8 mouse cellular contexts compared by ENCODE assay signal in genomic region chr2:28517206-28517909, GRCm38 (mm10). TPM values are rescaled to one million over a fixed set of nuclear protein-coding genes. Genes with fewer than 3 reads are reported as not detected.
DNase-seq lines count a peak whose midpoint lies in the region; ATAC-seq and TF ChIP-seq lines count a peak whose summit lies in the region.

No protein-coding gene starts in this region.

- H3K36me3 ChIP-seq in kidney, embryonic 16.5 days (ENCODE audit: insufficient read depth, low read length): no peaks in the 10 kb centered on the region
- no peaks in the 10 kb centered on the region for H3K36me3 ChIP-seq in embryonic facial prominence, embryonic 15.5 days
- H3K36me3 ChIP-seq in heart, postnatal 0 days (replicated peaks; ENCODE audit: control insufficient read depth, insufficient read depth, low read length): no peaks in the 10 kb centered on the region

- H3K27me3 ChIP-seq in kidney, embryonic 16.5 days (ENCODE audit: insufficient read depth, low read length): no peaks in the 10 kb centered on the region
- H3K27me3 ChIP-seq in embryonic facial prominence, embryonic 15.5 days: no peaks in the 10 kb centered on the region
- H3K27me3 ChIP-seq in heart, postnatal 0 days (ENCODE audit: control insufficient read depth, insufficient read depth, low read length): no peaks in the 10 kb centered on the region

- H3K4me2 ChIP-seq in kidney, embryonic 16.5 days (replicated peaks; ENCODE audit: low read depth, low read length): no peak overlapping the region
- H3K4me2 ChIP-seq in embryonic facial prominence, embryonic 15.5 days (replicated peaks): no peak overlapping the region
- no peak overlapping the region for H3K4me2 ChIP-seq in heart, postnatal 0 days (ENCODE audit: low read depth, low read length)

- WGBS in kidney, embryonic 16.5 days: 40% methylated on average over 5 of the region's 5 CpGs
- WGBS in embryonic facial prominence, embryonic 15.5 days: 46% methylated on average over 5 of the region's 5 CpGs
- 35% methylated on average over 5 of the region's 5 CpGs for WGBS in heart, postnatal 0 days

- no peak overlapping the region for H3K4me3 ChIP-seq in kidney, embryonic 16.5 days (ENCODE audit: low read length)
- H3K4me3 ChIP-seq in embryonic facial prominence, embryonic 15.5 days (replicated peaks): no peak overlapping the region
- no peak overlapping the region for H3K4me3 ChIP-seq in heart, postnatal 0 days (ENCODE audit: low read depth, low read length)

- no peaks in the 10 kb centered on the region for H3K9me3 ChIP-seq in kidney, embryonic 16.5 days (ENCODE audit: low read length)
- no peaks in the 10 kb centered on the region for H3K9me3 ChIP-seq in embryonic facial prominence, embryonic 15.5 days (replicated peaks)
- H3K9me3 ChIP-seq in heart, postnatal 0 days (replicated peaks; ENCODE audit: control insufficient read depth, low read length): no peaks in the 10 kb centered on the region

- no peak overlapping the region for H3K9ac ChIP-seq in kidney, embryonic 16.5 days (replicated peaks; ENCODE audit: low read length)
- no peak overlapping the region for H3K9ac ChIP-seq in embryonic facial prominence, embryonic 15.5 days
- H3K9ac ChIP-seq in heart, postnatal 0 days (replicated peaks; ENCODE audit: low read depth, low read length): no peak overlapping the region

- peak; percentile 83 for DNase-seq in kidney, adult 11 months
- DNase-seq in adrenal gland, postnatal 25 days: peak; percentile 88
- peak; percentile 82 for DNase-seq in heart, postnatal 0 days (ENCODE audit: low spot score)
- DNase-seq in layer of hippocampus, postnatal 14 days (ENCODE audit: low spot score in 2 of 2): peak; percentile 58 to 59
- peak; percentile 89 for DNase-seq in mesoderm, embryonic 11.5 days (ENCODE audit: low read depth, low spot score)
- peak; percentile 62 to 78 for DNase-seq in spleen, postnatal 14 days (ENCODE audit: low spot score in 2 of 2)

- no peak for ATAC-seq in kidney, embryonic 16.5 days (ENCODE audit: low FRiP score, low TSS enrichment)
- no peak for ATAC-seq in embryonic facial prominence, embryonic 15.5 days (ENCODE audit: insufficient number of reproducible peaks, low FRiP score, low TSS enrichment, low read depth)
- ATAC-seq in heart, postnatal 0 days (ENCODE audit: insufficient read depth, low read depth): peak; percentile 78

- TF ChIP-seq EP300 in heart, postnatal 0 days (IDR thresholded peaks at IDR 0.05; ENCODE audit: low read depth): no peak

- no peak overlapping the region for H3K27ac ChIP-seq in kidney, embryonic 16.5 days (ENCODE audit: low read length)
- 0 out of 2 replicates have a peak overlapping the region, but pooled peaks have one; percentile 9 for H3K27ac ChIP-seq in embryonic facial prominence, embryonic 15.5 days (replicated peaks)
- H3K27ac ChIP-seq in heart, postnatal 0 days (ENCODE audit: low read depth): no peak overlapping the region

- TF ChIP-seq CTCF in heart, postnatal 0 days (IDR thresholded peaks at IDR 0.05; ENCODE audit: low read depth): peak; percentile 93

- H3K4me1 ChIP-seq in kidney, embryonic 16.5 days (ENCODE audit: insufficient read depth, low read length): peaks cover 19% of the 10 kb centered on the region
- peaks cover 67% of the 10 kb centered on the region for H3K4me1 ChIP-seq in embryonic facial prominence, embryonic 15.5 days
- peaks cover 18% of the 10 kb centered on the region for H3K4me1 ChIP-seq in heart, postnatal 0 days (ENCODE audit: control insufficient read depth, insufficient read depth)

RNA-seq across cellular contexts. Expression of gene Ralgds, which starts 4.4 kb away (rescaled TPM):
- 24.7 and 28.7 TPM in 2 replicates for polyA plus RNA-seq in kidney, embryonic 16.5 days (2015; fragmentation: Nextera tagmentation; extraction: Ambion mirVana)
- 32.6 and 40.3 TPM in 2 replicates for total RNA-seq in adrenal gland, postnatal 25 days (2021)
- 69.3 and 70.8 TPM in 2 replicates for polyA plus RNA-seq in embryonic facial prominence, embryonic 15.5 days (2015; fragmentation: Nextera tagmentation; extraction: Ambion mirVana)
- 34.9 and 35.7 TPM in 2 replicates for total RNA-seq in heart, postnatal 0 days (2014; rRNA removed; ENCODE audit: low replicate concordance)
- polyA plus RNA-seq in heart, postnatal 0 days (2015; fragmentation: Nextera tagmentation; extraction: Ambion mirVana): 12.2 and 13.1 TPM in 2 replicates
- total RNA-seq in layer of hippocampus, postnatal 14 days (2021): 100 to 1,000 TPM; 150 to 155 TPM

RNA-seq across cellular contexts. Expression of gene Gm10134, which starts 11.5 kb away (rescaled TPM):
- polyA plus RNA-seq in kidney, embryonic 16.5 days (2015; fragmentation: Nextera tagmentation; extraction: Ambion mirVana): 8.3 and 9.8 TPM in 2 replicates
- 3.4 TPM in 1 of 2 replicates, not detected in the other for total RNA-seq in adrenal gland, postnatal 25 days (2021)
- polyA plus RNA-seq in embryonic facial prominence, embryonic 15.5 days (2015; fragmentation: Nextera tagmentation; extraction: Ambion mirVana): 1.7 and 2.2 TPM in 2 replicates
- not detected in 2 replicates for total RNA-seq in heart, postnatal 0 days (2014; rRNA removed; ENCODE audit: low replicate concordance)
- polyA plus RNA-seq in heart, postnatal 0 days (2015; fragmentation: Nextera tagmentation; extraction: Ambion mirVana): 0.49 TPM in 1 of 2 replicates, not detected in the other
- total RNA-seq in layer of hippocampus, postnatal 14 days (2021): not detected

RNA-seq across cellular contexts. Expression of gene Gbgt1, which starts 20.7 kb away (rescaled TPM):
- polyA plus RNA-seq in kidney, embryonic 16.5 days (2015; fragmentation: Nextera tagmentation; extraction: Ambion mirVana): 5.5 and 6.3 TPM in 2 replicates
- total RNA-seq in adrenal gland, postnatal 25 days (2021): 2.1 and 3.2 TPM in 2 replicates
- polyA plus RNA-seq in embryonic facial prominence, embryonic 15.5 days (2015; fragmentation: Nextera tagmentation; extraction: Ambion mirVana): 0.95 and 1.2 TPM in 2 replicates
- 0.15 and 0.42 TPM in 2 replicates for total RNA-seq in heart, postnatal 0 days (2014; rRNA removed; ENCODE audit: low replicate concordance)
- polyA plus RNA-seq in heart, postnatal 0 days (2015; fragmentation: Nextera tagmentation; extraction: Ambion mirVana): 0.11 TPM in 1 of 2 replicates, not detected in the other
- total RNA-seq in layer of hippocampus, postnatal 14 days (2021): 1 to 10 TPM; 1.4 to 2.1 TPM

RNA-seq across cellular contexts. Expression of gene Cel, which starts 45.8 kb away (rescaled TPM):
- not detected in 2 replicates for polyA plus RNA-seq in kidney, embryonic 16.5 days (2015; fragmentation: Nextera tagmentation; extraction: Ambion mirVana)
- total RNA-seq in adrenal gland, postnatal 25 days (2021): 0.24 TPM in 1 of 2 replicates, not detected in the other
- polyA plus RNA-seq in embryonic facial prominence, embryonic 15.5 days (2015; fragmentation: Nextera tagmentation; extraction: Ambion mirVana): 0.08 TPM in 1 of 2 replicates, not detected in the other
- total RNA-seq in heart, postnatal 0 days (2014; rRNA removed; ENCODE audit: low replicate concordance): not detected in 2 replicates
- not detected in 2 replicates for polyA plus RNA-seq in heart, postnatal 0 days (2015; fragmentation: Nextera tagmentation; extraction: Ambion mirVana)
- not detected for total RNA-seq in layer of hippocampus, postnatal 14 days (2021)

RNA-seq across cellular contexts. Expression of gene Mrps2, which starts 49.5 kb away (rescaled TPM):
- polyA plus RNA-seq in kidney, embryonic 16.5 days (2015; fragmentation: Nextera tagmentation; extraction: Ambion mirVana): 70.8 and 74.2 TPM in 2 replicates
- total RNA-seq in adrenal gland, postnatal 25 days (2021): 52.4 and 61.8 TPM in 2 replicates
- 50.1 and 54.8 TPM in 2 replicates for polyA plus RNA-seq in embryonic facial prominence, embryonic 15.5 days (2015; fragmentation: Nextera tagmentation; extraction: Ambion mirVana)
- 29.8 and 37.1 TPM in 2 replicates for total RNA-seq in heart, postnatal 0 days (2014; rRNA removed; ENCODE audit: low replicate concordance)
- polyA plus RNA-seq in heart, postnatal 0 days (2015; fragmentation: Nextera tagmentation; extraction: Ambion mirVana): 40.9 and 45.0 TPM in 2 replicates
- 10 to 100 TPM; 36.8 to 37.3 TPM for total RNA-seq in layer of hippocampus, postnatal 14 days (2021)
